Mouse (Mus musculus) limb, embryonic 13.5 days (tissue): ENCODE results near the gene Cks1b. TPM values are rescaled to one million over a fixed set of nuclear protein-coding genes. Genes with fewer than 3 reads are reported as not detected.
A peak's percentile ranks its signal among the peaks of the same experiment; 100 is the strongest.

Experiments
- ATAC-seq: fragments of 200-750 bp; cut with Nextera tagmentation; 2 replicates; pipeline ENCODE4 v1.8.0; 2017; ENCODE audit warnings: low read depth, moderate number of reproducible peaks, moderate TSS enrichment; ENCODE audit not compliant: low FRiP score
- H3K27ac ChIP-seq: fragments of 300-500 bp; sonication (generic); 2 replicates; pipeline ENCODE4 v1.5.1; 2015; ENCODE audit warnings: inconsistent platforms, mild to moderate bottlenecking, moderate library complexity
- H3K27me3 ChIP-seq: fragments of 300-500 bp; sonication (generic); 2 replicates; pipeline ENCODE4 v1.6.1; 2015; ENCODE audit warnings: mild to moderate bottlenecking, inconsistent platforms
- H3K36me3 ChIP-seq: fragments of 300-500 bp; sonication (generic); 2 replicates; pipeline ENCODE4 v1.6.1; 2015; ENCODE audit warnings: inconsistent platforms, mild to moderate bottlenecking, moderate library complexity
- H3K4me1 ChIP-seq: fragments of 300-500 bp; sonication (generic); 2 replicates; pipeline ENCODE4 v1.6.1; 2015; ENCODE audit warnings: inconsistent platforms
- H3K4me2 ChIP-seq: fragments of 300-500 bp; sonication (generic); replicated peaks from 2 replicates; pipeline ENCODE4 v1.6.1; 2015; ENCODE audit warnings: inconsistent platforms, mild to moderate bottlenecking, moderate library complexity
- H3K4me3 ChIP-seq: fragments of 300-500 bp; sonication (generic); 2 replicates; pipeline ENCODE4 v1.5.1; 2015; ENCODE audit warnings: moderate library complexity, mild to moderate bottlenecking, inconsistent platforms
- H3K9ac ChIP-seq: fragments of 300-500 bp; sonication (generic); 2 replicates; pipeline ENCODE4 v1.6.1; 2015; ENCODE audit warnings: mild to moderate bottlenecking, inconsistent platforms
- H3K9me3 ChIP-seq: fragments of 300-500 bp; sonication (generic); 2 replicates; pipeline ENCODE4 v1.6.1; 2016; ENCODE audit warnings: inconsistent platforms
- WGBS: fragments of 180-500 bp; shearing (Covaris S2); methylation state at CpG from one replicate; pipeline ENCODE4 v1.1.7; 2015; 5-methylcytosine and 5-hydroxymethylcytosine counted together
- polyA plus RNA-seq: library from polyadenylated mRNA; unstranded; fragments of >200 nt; fragmentation: Nextera tagmentation; extraction: Ambion mirVana; gene quantifications from 2 replicates; pipeline ENCODE4 v1.2.1, GENCODE M21; 2015

The Cks1b gene
- polyA plus RNA-seq, 1 experiment from 2014 or later: 508 TPM

- WGBS: 8% methylated on average over 22 of the region's 22 CpGs
- Histone ChIP-seq H3K27me3 (no peaks in the 10 kb centered on the region), H3K9me3 (no peaks in the 10 kb centered on the region), H3K4me2 (peak overlapping the region; percentile 88), H3K9ac (peak overlapping the region; percentile 76), H3K27ac (peak overlapping the region; percentile 88), H3K4me1 (peaks cover 44% of the 10 kb centered on the region), H3K36me3 (peaks cover 40% of the 10 kb centered on the region), H3K4me3 (peak overlapping the region; percentile 68)
- ATAC-seq: no peak
These were observed 3.8 kb upstream of the Cks1b start for GRCm38 (mm10) chr3:89421810-89422473.

- Histone ChIP-seq H3K4me1 (peaks cover 50% of the 10 kb centered on the region), H3K9me3 (no peaks in the 10 kb centered on the region), H3K9ac (peak overlapping the region; percentile 76), H3K4me2 (peak overlapping the region; percentile 88), H3K27ac (peak overlapping the region; percentile 88), H3K36me3 (peaks cover 35% of the 10 kb centered on the region), H3K27me3 (no peaks in the 10 kb centered on the region), H3K4me3 (peak overlapping the region; percentile 68)
- peak; percentile 60 for ATAC-seq
- WGBS: 2% methylated on average over 11 of the region's 11 CpGs
These were observed 3.0 kb upstream of the Cks1b start for GRCm38 (mm10) chr3:89421002-89421774.

GRCm38 (mm10) chr3:89420421-89420820, 2.2 kb upstream of the Cks1b start:
- Histone ChIP-seq H3K36me3 (peaks cover 36% of the 10 kb centered on the region), H3K9me3 (no peaks in the 10 kb centered on the region), H3K27ac (peak overlapping the region; percentile 88), H3K4me3 (peak overlapping the region; percentile 68), H3K4me2 (peak overlapping the region; percentile 88), H3K4me1 (peaks cover 51% of the 10 kb centered on the region), H3K9ac (peak overlapping the region; percentile 54; the same call in 1 of the 2 replicates), H3K27me3 (no peaks in the 10 kb centered on the region)
- 42% methylated on average over 2 of the region's 2 CpGs for WGBS
- ATAC-seq: no peak

GRCm38 (mm10) chr3:89419981-89420380, 1.8 kb upstream of the Cks1b start:
- Histone ChIP-seq H3K4me3 (peak overlapping the region; percentile 68), H3K9ac (peak overlapping the region; percentile 77), H3K4me1 (peaks cover 51% of the 10 kb centered on the region), H3K27me3 (no peaks in the 10 kb centered on the region), H3K27ac (peak overlapping the region; percentile 98), H3K9me3 (no peaks in the 10 kb centered on the region), H3K4me2 (peak overlapping the region; percentile 88), H3K36me3 (peaks cover 36% of the 10 kb centered on the region)
- WGBS: 14% methylated on average over 3 of the region's 3 CpGs
- ATAC-seq: no peak

GRCm38 (mm10) chr3:89419571-89419970, 1.4 kb upstream of the Cks1b start:
- peaks cover 51% of the 10 kb centered on the region for H3K4me1 ChIP-seq
- peak overlapping the region; percentile 88 for H3K4me2 ChIP-seq
- peak overlapping the region; percentile 77 for H3K9ac ChIP-seq
- WGBS: under 1% methylated on average over 9 of the region's 9 CpGs
- H3K4me3 ChIP-seq: peak overlapping the region; percentile 68
- H3K9me3 ChIP-seq: no peaks in the 10 kb centered on the region
- no peaks in the 10 kb centered on the region for H3K27me3 ChIP-seq
- peaks cover 36% of the 10 kb centered on the region for H3K36me3 ChIP-seq
- H3K27ac ChIP-seq: peak overlapping the region; percentile 98
- ATAC-seq: no peak

- H3K4me1 ChIP-seq: peaks cover 51% of the 10 kb centered on the region
- peak; percentile 2; the same call in 1 of the 2 replicates for ATAC-seq
- peak overlapping the region; percentile 68 for H3K4me3 ChIP-seq
- no peaks in the 10 kb centered on the region for H3K27me3 ChIP-seq
- no peaks in the 10 kb centered on the region for H3K9me3 ChIP-seq
- H3K27ac ChIP-seq: peak overlapping the region; percentile 98
- WGBS: under 1% methylated on average over 16 of the region's 16 CpGs
- peaks cover 36% of the 10 kb centered on the region for H3K36me3 ChIP-seq
- peak overlapping the region; percentile 77 for H3K9ac ChIP-seq
- H3K4me2 ChIP-seq: peak overlapping the region; percentile 88
These were observed 673 bp upstream of the Cks1b start for GRCm38 (mm10) chr3:89418861-89419250.

GRCm38 (mm10) chr3:89417840-89418169, 378 bp downstream of the Cks1b start:
- under 1% methylated on average over 20 of the region's 20 CpGs for WGBS
- peak overlapping the region; percentile 91 for H3K27ac ChIP-seq
- peak; percentile 46 for ATAC-seq
- H3K4me2 ChIP-seq: peak overlapping the region; percentile 79
- H3K4me3 ChIP-seq: peak overlapping the region; percentile 68
- H3K4me1 ChIP-seq: peaks cover 40% of the 10 kb centered on the region
- H3K27me3 ChIP-seq: no peaks in the 10 kb centered on the region
- peak overlapping the region; percentile 79 for H3K9ac ChIP-seq
- no peaks in the 10 kb centered on the region for H3K9me3 ChIP-seq
- peaks cover 34% of the 10 kb centered on the region for H3K36me3 ChIP-seq

- Histone ChIP-seq H3K4me3 (peak overlapping the region; percentile 68), H3K4me1 (peaks cover 34% of the 10 kb centered on the region), H3K36me3 (peaks cover 34% of the 10 kb centered on the region), H3K9ac (peak overlapping the region; percentile 79), H3K4me2 (peak overlapping the region; percentile 79), H3K9me3 (no peaks in the 10 kb centered on the region), H3K27ac (peak overlapping the region; percentile 91), H3K27me3 (no peaks in the 10 kb centered on the region)
- WGBS: 26% methylated on average over 2 of the region's 2 CpGs
- ATAC-seq: no peak
These were observed 1.1 kb downstream of the Cks1b start for GRCm38 (mm10) chr3:89417131-89417530.

- peaks cover 34% of the 10 kb centered on the region for H3K36me3 ChIP-seq
- H3K4me1 ChIP-seq: peaks cover 26% of the 10 kb centered on the region
- no peaks in the 10 kb centered on the region for H3K27me3 ChIP-seq
- ATAC-seq: no peak
- H3K9me3 ChIP-seq: no peaks in the 10 kb centered on the region
- no peak overlapping the region for H3K27ac ChIP-seq
- peak overlapping the region; percentile 68; the same call in 1 of the 2 replicates for H3K4me3 ChIP-seq
- 96% methylated on average over 8 of the region's 8 CpGs for WGBS
- H3K9ac ChIP-seq: no peak overlapping the region
- peak overlapping the region; percentile 79 for H3K4me2 ChIP-seq
These were observed 2.0 kb downstream of the Cks1b start for GRCm38 (mm10) chr3:89416158-89416557.

- no peaks in the 10 kb centered on the region for H3K9me3 ChIP-seq
- 6% methylated on average over 28 of the region's 28 CpGs for WGBS
- peak within 1 kb of the TSS; percentile 71 for H3K4me2 ChIP-seq
- H3K4me1 ChIP-seq: peaks cover 13% of the 10 kb centered on the region
- peak within 1 kb of the TSS; percentile 59 for H3K9ac ChIP-seq
- peaks cover 58% of the 10 kb centered on the region for H3K36me3 ChIP-seq
- no peaks in the 10 kb centered on the region for H3K27me3 ChIP-seq
- ATAC-seq: peak; percentile 99
- H3K4me3 ChIP-seq: peak within 1 kb of the TSS; percentile 50
- peak within 1 kb of the TSS; percentile 67; the same call in 1 of the 2 replicates for H3K27ac ChIP-seq
These were observed 6.4 kb downstream of the Cks1b start, which contains the start of gene Flad1 for GRCm38 (mm10) chr3:89411490-89412393. Flad1 (minus strand) TSS chr3:89411870.

GRCm38 (mm10) chr3:89410864-89411263, 7.3 kb downstream of the Cks1b start:
- Histone ChIP-seq H3K4me3 (peak overlapping the region; percentile 50), H3K9me3 (no peaks in the 10 kb centered on the region), H3K36me3 (peaks cover 56% of the 10 kb centered on the region), H3K9ac (peak overlapping the region; percentile 59), H3K4me2 (peak overlapping the region; percentile 71), H3K27me3 (no peaks in the 10 kb centered on the region), H3K4me1 (peaks cover 8% of the 10 kb centered on the region), H3K27ac (no peak overlapping the region)
- 82% methylated on average over 10 of the region's 10 CpGs for WGBS
- no peak for ATAC-seq
